Mouse (Mus musculus) midbrain, embryonic 16.5 days (tissue): ENCODE measurements at regions not wholly inside any gene's neighbourhood (a gene's known extent, or its start where the extent isn't known, plus 50 kb on each side); places are given as distances from the start of the nearest gene placed in this dataset.

Experiments
- ATAC-seq: fragments of 200-750 bp; cut with Nextera tagmentation; 2 replicates; pipeline ENCODE4 v1.8.0; 2017; ENCODE audit warnings: moderate TSS enrichment
- H3K27ac ChIP-seq: fragments of 300-500 bp; sonication (generic); 2 replicates; pipeline ENCODE4 v1.5.1; 2014; ENCODE audit warnings: mild to moderate bottlenecking, low read length, mixed read lengths
- H3K27me3 ChIP-seq: fragments of 300-500 bp; sonication (generic); 2 replicates; pipeline ENCODE4 v1.6.1; 2014; ENCODE audit warnings: low read depth, low read length, mixed read lengths; ENCODE audit not compliant: control insufficient read depth, insufficient read depth
- H3K36me3 ChIP-seq: fragments of 300-500 bp; sonication (generic); 2 replicates; pipeline ENCODE4 v1.6.1; 2014; ENCODE audit warnings: mild to moderate bottlenecking, low read length, moderate library complexity, mixed read lengths; ENCODE audit not compliant: control insufficient read depth, insufficient read depth
- H3K4me1 ChIP-seq: fragments of 300-500 bp; sonication (generic); 2 replicates; pipeline ENCODE4 v1.6.1; 2014; ENCODE audit warnings: mild to moderate bottlenecking, low read length, mixed read lengths; ENCODE audit not compliant: control insufficient read depth, insufficient read depth
- H3K4me2 ChIP-seq: fragments of 300-500 bp; sonication (generic); 2 replicates; pipeline ENCODE4 v1.6.1; 2014; ENCODE audit warnings: mild to moderate bottlenecking, low read length, mixed read lengths
- H3K4me3 ChIP-seq: fragments of 300-500 bp; sonication (generic); 2 replicates; pipeline ENCODE4 v1.5.1; 2014; ENCODE audit warnings: low read depth, mild to moderate bottlenecking, low read length, moderate library complexity, mixed read lengths
- H3K9ac ChIP-seq: fragments of 300-500 bp; sonication (generic); 2 replicates; pipeline ENCODE4 v1.6.1; 2014; ENCODE audit warnings: low read depth, low read length, mixed read lengths
- H3K9me3 ChIP-seq: fragments of 300-500 bp; sonication (generic); replicated peaks from 2 replicates; pipeline ENCODE4 v1.6.1; 2014; ENCODE audit warnings: mild to moderate bottlenecking, low read length, mixed read lengths; ENCODE audit not compliant: control insufficient read depth, poor library complexity, severe bottlenecking
- WGBS: fragments of 180-500 bp; shearing (Covaris S2); extraction: QIAGEN DNeasy Blood & Tissue Kit; methylation state at CpG from one replicate; pipeline ENCODE4 v1.1.7; 2014; 5-methylcytosine and 5-hydroxymethylcytosine counted together

DNA sequence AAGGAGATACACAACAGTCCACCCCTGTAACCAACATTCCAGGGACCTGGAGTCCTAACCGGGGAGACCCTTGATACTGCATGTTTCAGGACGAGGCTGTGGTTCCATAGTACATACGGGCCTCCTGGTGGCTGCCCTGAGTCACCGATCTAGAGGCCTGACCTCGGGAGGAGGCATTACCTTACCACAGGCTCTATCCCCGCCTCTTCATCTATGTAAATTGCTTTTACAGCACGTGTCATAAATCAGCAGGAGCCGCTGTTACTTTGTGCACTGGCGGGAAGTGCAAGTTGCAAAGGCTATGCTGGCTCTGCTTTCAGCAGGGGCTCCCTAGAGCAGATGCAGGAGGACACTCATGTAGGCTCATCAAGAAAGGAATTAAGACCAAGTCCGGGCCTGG is 178.0 kb upstream of the Spdye4c start:
- H3K4me2 ChIP-seq = no peak overlapping the region
- H3K36me3 ChIP-seq = no peaks in the 10 kb centered on the region
- WGBS = 54% methylated on average over 10 of the region's 10 CpGs
- no peaks in the 10 kb centered on the region for H3K9me3 ChIP-seq
- H3K9ac ChIP-seq = no peak overlapping the region
- no peak for ATAC-seq
- no peaks in the 10 kb centered on the region for H3K27me3 ChIP-seq
- no peak overlapping the region for H3K27ac ChIP-seq
- no peaks in the 10 kb centered on the region for H3K4me1 ChIP-seq
- no peak overlapping the region for H3K4me3 ChIP-seq

DNA sequence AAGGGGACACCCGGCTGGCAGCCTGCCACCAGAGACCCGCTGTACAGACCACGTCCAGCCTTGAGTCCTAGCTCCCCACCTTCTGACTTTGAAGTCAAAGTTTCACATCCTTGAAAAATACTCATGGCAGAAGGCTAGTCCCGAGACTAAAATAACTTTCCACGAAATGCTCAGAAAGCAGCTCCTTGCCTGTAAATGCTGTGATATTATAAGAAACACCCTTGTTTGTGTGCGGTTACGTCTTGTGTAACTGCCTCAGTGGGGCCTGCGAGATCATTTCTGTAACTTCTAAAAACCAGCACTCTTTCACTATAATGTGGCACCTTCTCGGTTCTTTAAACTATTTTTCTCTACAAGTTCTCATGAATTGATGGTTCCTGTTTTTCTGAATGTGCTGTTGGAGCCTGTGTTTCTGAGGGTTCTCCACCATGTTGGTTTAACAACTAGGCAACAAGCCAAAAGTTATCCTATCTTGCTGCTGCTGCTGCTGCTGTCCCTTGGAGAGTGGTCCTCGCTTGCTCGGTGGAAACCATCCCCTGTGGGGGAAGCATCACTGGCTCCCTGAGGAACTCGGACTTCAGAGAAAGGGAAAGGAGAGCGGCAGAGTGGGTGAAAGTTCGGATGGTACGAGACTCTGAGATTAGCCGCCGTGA is 176.3 kb upstream of the Spdye4c start:
- no peak overlapping the region for H3K9ac ChIP-seq
- H3K4me3 ChIP-seq = no peak overlapping the region
- H3K4me2 ChIP-seq = no peak overlapping the region
- no peaks in the 10 kb centered on the region for H3K4me1 ChIP-seq
- 83% methylated on average over 17 of the region's 17 CpGs for WGBS
- no peaks in the 10 kb centered on the region for H3K27me3 ChIP-seq
- no peak overlapping the region for H3K27ac ChIP-seq
- H3K9me3 ChIP-seq = no peaks in the 10 kb centered on the region
- ATAC-seq = no peak
- H3K36me3 ChIP-seq = no peaks in the 10 kb centered on the region

DNA sequence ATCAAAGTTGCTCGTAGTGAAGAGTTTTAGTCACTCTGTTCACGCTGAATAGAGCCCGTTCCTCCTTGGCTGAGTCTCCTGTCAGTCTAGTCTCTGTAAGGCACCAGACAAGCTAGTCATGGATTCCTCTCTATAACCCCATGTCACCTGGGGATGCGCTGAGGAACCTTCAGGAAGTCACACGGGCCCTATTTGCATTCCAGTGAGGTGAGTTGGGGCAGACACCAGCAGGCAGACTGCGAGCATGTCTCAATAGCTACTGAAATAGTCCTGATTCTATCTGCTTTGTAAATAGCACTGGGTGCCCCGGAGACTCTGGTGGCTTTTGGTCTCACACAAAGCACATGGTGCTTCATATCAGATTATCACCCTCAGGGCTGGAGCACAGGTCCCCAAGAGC is 174.6 kb upstream of the Spdye4c start:
- no peak overlapping the region for H3K9ac ChIP-seq
- H3K36me3 ChIP-seq = no peaks in the 10 kb centered on the region
- H3K27me3 ChIP-seq = no peaks in the 10 kb centered on the region
- H3K4me1 ChIP-seq = no peaks in the 10 kb centered on the region
- no peak for ATAC-seq
- H3K4me2 ChIP-seq = no peak overlapping the region
- H3K9me3 ChIP-seq = no peaks in the 10 kb centered on the region
- WGBS = 75% methylated on average over 7 of the region's 7 CpGs
- H3K4me3 ChIP-seq = no peak overlapping the region
- H3K27ac ChIP-seq = no peak overlapping the region

DNA sequence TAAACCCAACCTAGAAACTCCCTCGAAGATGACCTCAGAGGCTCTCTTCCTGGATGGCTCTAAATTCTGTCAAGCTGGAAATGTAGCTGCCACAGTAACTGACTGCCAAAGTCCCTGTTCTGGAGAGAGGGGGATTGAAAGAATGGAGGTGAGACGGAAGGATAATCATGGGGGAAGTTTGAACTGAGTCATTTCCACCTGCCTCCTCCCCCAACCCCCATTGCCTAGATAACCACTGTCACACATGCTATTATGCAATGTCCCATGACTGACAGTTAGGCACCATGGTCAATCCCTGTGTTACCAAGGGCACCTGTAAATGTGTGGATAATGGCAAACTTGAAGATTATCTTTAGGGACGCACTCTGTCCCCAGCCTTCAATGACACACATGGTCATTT is 172.0 kb upstream of the Spdye4c start:
- no peak overlapping the region for H3K9ac ChIP-seq
- no peaks in the 10 kb centered on the region for H3K9me3 ChIP-seq
- H3K4me2 ChIP-seq = no peak overlapping the region
- 72% methylated on average over 3 of the region's 3 CpGs for WGBS
- H3K27ac ChIP-seq = no peak overlapping the region
- no peaks in the 10 kb centered on the region for H3K36me3 ChIP-seq
- H3K4me1 ChIP-seq = no peaks in the 10 kb centered on the region
- no peak for ATAC-seq
- no peaks in the 10 kb centered on the region for H3K27me3 ChIP-seq
- H3K4me3 ChIP-seq = no peak overlapping the region

DNA sequence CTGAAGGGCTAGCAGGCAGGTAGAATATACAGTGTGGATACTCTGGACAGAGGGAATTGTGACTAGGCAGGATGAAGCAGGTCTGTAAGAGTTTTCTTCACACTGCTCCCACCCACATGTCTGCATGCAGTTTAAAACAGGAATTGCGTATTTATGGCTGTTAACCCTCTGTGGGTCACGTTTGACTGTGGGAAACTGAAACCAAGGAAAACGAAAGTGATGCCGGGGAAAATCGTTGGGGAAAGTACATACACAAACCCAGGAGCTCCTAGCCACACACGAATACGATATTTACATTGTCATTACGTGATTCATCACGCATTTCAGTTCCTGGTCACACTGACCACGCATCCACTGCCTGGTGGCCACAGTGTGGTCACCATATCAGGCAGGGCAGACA is 170.6 kb upstream of the Spdye4c start:
- no peaks in the 10 kb centered on the region for H3K4me1 ChIP-seq
- no peak overlapping the region for H3K4me3 ChIP-seq
- H3K4me2 ChIP-seq = no peak overlapping the region
- ATAC-seq = no peak
- WGBS = 89% methylated on average over 10 of the region's 10 CpGs
- H3K9me3 ChIP-seq = no peaks in the 10 kb centered on the region
- H3K27ac ChIP-seq = no peak overlapping the region
- H3K27me3 ChIP-seq = no peaks in the 10 kb centered on the region
- no peaks in the 10 kb centered on the region for H3K36me3 ChIP-seq
- H3K9ac ChIP-seq = no peak overlapping the region

DNA sequence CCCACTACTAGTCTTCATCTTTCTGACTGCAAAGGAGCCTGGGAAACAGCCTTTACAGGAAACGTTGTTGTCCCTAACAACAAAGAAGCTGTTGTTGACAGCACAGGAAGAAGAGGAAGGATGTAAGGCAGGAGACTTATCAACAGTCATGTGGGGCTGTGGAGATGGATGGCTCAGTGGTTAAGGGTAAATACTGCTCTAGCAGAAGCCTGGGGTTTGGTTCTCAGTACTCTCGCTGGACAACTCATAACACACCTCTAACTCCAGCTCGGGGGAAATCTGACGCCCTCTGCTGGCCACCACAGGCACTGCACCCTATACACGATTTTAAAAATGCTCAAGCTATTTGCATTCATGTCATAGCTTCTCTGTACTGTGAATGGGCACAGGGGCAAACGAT is 168.3 kb upstream of the Spdye4c start:
- Histone ChIP-seq H3K4me3 (no peak overlapping the region), H3K4me1 (no peaks in the 10 kb centered on the region), H3K9ac (no peak overlapping the region), H3K27me3 (no peaks in the 10 kb centered on the region), H3K27ac (no peak overlapping the region), H3K4me2 (no peak overlapping the region), H3K36me3 (no peaks in the 10 kb centered on the region), H3K9me3 (no peaks in the 10 kb centered on the region)
- ATAC-seq = no peak
- 39% methylated on average over 6 of the region's 6 CpGs for WGBS

DNA sequence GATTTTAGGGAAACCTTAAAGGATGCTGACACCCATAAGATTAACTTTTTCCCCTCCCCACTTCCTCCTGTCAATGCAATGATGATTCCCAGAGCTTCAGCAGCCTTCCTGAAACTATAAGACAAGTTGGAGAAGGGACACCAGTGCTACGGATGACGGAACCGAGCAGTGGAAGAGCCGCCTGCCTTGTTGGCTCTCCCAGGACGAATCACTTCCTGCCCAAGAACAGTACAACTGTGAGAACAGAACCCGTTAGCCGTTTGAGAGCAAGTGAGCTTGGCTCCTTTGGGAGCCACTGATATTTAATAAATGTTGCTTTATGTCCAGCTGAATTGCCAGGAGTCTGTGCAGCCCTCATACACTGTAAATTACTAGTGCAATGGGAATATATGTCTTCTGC is 166.8 kb upstream of the Spdye4c start:
- no peak overlapping the region for H3K4me3 ChIP-seq
- no peak overlapping the region for H3K4me2 ChIP-seq
- H3K27me3 ChIP-seq = no peaks in the 10 kb centered on the region
- H3K36me3 ChIP-seq = no peaks in the 10 kb centered on the region
- H3K9me3 ChIP-seq = no peaks in the 10 kb centered on the region
- no peak for ATAC-seq
- WGBS = 93% methylated on average over 7 of the region's 7 CpGs
- no peak overlapping the region for H3K9ac ChIP-seq
- no peak overlapping the region for H3K27ac ChIP-seq
- H3K4me1 ChIP-seq = no peaks in the 10 kb centered on the region

DNA sequence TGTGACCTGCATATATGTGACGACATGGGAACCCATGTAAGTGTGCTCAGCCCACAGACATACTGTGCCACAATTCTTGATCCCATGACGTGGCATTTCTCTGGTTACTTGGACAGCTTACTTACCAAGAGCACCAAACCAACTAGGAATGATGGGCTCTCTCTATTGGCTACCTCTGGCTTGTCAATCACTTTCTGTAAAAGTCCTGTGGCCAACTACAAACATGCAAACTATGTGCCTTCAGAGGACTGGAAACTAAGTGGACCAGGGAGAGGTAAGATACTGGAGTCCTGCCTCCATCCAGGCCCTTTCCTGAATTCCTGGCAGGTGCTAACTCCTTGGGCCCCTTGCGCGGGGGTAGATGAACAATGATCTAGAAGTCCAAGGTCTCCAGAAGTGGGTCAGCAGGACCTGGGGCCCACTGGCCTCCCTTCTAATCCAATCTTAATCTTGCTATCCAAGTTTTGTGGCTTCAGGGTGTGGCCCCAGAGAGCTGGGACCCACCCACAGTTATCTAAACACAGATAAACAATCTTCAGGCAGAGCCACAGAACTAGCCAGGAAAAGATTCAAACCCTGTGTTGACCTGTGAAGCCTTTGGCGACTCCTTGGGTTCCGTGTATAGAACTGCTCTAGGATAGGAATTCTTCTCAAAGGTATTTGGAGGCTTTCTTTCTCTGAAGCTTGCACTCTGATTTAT is 163.7 kb upstream of the Spdye4c start:
- no peak for ATAC-seq
- no peaks in the 10 kb centered on the region for H3K4me1 ChIP-seq
- no peaks in the 10 kb centered on the region for H3K27me3 ChIP-seq
- no peaks in the 10 kb centered on the region for H3K9me3 ChIP-seq
- H3K9ac ChIP-seq = no peak overlapping the region
- H3K4me3 ChIP-seq = no peak overlapping the region
- no peak overlapping the region for H3K4me2 ChIP-seq
- 89% methylated on average over 6 of the region's 6 CpGs for WGBS
- H3K36me3 ChIP-seq = no peaks in the 10 kb centered on the region
- H3K27ac ChIP-seq = no peak overlapping the region

DNA sequence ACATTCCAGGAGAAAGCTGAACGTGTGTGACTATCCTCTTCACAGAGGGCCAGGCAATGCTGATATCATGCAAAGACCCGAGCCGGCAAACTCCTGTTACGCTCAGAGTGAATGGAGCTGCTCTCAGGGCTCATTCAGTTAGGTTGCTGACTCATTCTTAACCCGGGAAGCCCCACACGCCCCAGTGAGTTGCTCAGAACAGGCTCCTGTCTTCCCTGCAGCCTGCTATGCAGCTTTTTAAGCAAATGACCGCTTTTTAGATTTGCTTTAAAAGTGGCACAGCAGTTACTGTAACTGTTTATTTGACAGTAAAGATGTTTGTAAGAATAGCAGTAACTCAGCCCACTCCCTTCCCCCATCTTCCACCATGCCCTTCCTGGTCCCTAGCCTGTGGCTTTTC is 162.9 kb upstream of the Spdye4c start:
- Histone ChIP-seq H3K27ac (no peak overlapping the region), H3K4me3 (no peak overlapping the region), H3K4me2 (no peak overlapping the region), H3K9me3 (no peaks in the 10 kb centered on the region), H3K27me3 (no peaks in the 10 kb centered on the region), H3K4me1 (no peaks in the 10 kb centered on the region), H3K9ac (no peak overlapping the region), H3K36me3 (no peaks in the 10 kb centered on the region)
- no peak for ATAC-seq
- WGBS = 7% methylated on average over 7 of the region's 7 CpGs
